Mouse (Mus musculus): Measurements from ENCODE around the gene Fdxr. TPM values are rescaled to one million over a fixed set of nuclear protein-coding genes. Genes with fewer than 3 reads are reported as not detected.

Fdxr gene
- polyA plus RNA-seq (2017; shearing (Covaris generic)): 16.2 TPM

DNA sequence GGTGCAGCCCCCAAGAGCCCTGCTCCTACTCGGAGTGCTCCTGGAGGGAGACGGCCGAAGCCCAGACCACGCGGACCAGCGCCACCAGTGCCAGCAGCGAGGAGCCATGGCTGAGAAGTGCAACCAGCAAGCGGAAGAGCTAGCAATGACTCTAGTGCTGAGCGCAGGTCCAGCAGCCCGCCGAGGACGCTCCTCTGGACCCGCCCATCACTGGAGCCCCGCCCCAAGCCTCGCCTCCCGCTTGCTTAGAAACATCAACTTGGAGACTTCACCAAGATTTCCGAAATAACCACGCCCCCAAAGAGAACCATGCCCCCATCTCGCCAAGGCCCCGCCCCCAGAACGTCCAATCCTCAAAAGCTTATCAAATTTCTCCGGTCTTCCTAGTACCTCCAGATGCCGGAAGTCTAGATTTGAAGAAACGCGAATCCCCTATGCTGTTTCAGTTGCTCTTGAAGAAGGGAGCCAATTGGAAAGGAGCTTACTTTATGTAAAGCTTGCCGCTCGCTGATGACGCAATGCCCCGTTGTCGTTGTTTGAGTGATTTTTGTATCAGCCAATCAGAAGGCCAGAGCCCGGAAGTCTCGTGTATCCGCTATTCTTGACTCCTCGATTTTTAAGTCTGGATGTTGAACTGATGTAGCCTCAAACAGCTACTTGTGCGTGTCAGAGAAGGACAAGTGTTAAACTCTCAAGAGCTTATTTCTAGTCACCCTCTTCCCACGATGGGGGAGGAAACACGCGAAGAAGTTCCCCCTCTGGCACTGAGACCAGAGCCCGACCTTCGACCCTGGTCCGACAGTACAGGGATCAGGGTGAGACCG, at the start of gene Fdxr:
Gene Fdxr (minus strand): TSS at position 271 of the 824 bp plus-strand sequence.

DNA sequence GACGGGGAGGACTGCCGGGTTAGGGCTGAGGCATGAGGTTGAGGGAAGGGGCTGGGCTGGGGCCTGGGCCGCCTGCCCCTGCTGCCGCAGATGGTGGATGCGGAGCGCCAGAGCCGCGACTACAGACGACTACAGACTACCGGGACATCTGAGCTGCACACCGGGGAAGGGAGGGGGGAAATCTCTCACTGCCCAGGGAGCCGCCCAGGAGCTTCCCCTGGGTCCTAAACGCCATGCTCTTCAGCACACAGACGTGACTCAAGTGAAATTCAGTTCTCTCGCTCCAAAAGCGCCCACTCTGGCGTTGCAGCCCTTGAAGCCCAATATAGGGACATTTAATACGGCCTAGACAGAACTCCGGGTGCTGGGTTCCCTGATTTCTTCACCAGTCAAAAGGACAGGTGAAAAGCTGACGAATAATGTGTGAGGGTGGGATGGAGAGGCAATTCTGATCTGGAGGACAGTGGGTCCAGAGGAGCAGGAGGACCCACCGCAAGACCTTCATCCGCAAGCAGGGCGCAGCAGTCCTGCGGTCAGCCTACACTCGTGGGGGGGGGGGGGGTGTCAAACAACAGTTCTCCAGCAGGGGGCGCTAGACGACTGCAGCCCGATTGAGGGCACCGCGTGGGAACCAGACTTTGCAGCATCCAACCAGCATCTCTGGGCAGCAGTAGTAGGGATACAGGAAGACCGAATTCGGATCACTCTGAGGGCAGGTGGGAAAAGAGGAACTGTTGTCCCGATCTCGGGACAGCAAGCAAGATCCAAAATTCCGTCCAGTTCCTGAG, 45.2 kb upstream of the Fdxr start, which contains the start of gene Ush1g:
Gene Ush1g (minus strand): TSS at position 136 of the 788 bp plus-strand sequence.

DNA sequence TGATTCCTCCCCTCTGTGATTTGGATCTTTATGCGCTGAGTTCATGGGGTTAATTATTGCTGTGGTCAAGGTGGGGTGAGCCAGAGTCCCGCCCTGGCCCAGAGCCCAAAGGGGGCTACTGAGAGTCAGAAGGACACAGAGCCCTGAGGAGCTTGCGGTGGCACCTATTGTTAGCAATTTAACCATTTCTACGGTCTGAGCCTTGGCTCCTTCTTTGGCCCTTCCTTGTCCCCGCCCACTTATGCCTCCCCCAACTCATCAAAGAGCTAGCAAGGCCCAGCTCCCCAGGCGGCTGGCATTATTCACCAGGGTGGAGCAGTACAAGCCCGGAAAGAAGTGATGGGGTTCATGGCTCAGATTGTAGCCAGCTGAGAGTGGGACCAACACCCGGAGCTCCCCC, 30.0 kb upstream of the Fdxr start, which contains the start of gene Otop2:
Gene Otop2 (plus strand): TSS at position 301 of the 400 bp plus-strand sequence.

DNA sequence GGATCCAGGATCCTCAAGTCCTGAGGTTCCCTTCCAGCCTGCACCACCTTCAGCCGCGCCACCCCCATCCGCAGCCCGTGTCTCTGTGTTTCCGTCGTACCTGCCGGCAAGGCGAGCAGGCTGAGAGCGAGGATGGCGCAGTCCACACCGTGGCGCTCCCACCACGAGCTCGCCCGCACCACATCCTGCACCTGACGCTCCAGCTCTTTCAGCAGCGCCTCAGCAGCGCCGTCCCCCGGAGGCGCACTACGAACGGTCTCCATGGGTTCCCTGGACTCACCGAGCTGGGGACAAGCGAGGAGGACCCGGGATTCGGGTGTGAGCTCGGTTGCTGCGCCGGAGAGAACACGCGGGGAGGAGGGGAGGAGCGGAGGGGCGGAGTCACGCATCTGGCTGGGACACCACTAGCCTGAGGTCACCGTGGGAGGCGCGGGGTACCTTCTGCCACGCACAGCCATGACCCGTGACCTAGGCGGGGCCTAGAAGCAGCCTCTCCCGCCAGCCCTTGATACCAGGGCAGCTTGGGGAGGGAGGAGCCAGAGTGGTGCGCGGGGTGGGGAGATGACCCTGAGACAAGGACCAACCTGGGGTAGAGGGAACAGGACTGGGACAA, 20.5 kb upstream of the Fdxr start, which contains the start of gene Fads6:
Gene Fads6 (minus strand): TSS at position 450 of the 613 bp plus-strand sequence.

DNA sequence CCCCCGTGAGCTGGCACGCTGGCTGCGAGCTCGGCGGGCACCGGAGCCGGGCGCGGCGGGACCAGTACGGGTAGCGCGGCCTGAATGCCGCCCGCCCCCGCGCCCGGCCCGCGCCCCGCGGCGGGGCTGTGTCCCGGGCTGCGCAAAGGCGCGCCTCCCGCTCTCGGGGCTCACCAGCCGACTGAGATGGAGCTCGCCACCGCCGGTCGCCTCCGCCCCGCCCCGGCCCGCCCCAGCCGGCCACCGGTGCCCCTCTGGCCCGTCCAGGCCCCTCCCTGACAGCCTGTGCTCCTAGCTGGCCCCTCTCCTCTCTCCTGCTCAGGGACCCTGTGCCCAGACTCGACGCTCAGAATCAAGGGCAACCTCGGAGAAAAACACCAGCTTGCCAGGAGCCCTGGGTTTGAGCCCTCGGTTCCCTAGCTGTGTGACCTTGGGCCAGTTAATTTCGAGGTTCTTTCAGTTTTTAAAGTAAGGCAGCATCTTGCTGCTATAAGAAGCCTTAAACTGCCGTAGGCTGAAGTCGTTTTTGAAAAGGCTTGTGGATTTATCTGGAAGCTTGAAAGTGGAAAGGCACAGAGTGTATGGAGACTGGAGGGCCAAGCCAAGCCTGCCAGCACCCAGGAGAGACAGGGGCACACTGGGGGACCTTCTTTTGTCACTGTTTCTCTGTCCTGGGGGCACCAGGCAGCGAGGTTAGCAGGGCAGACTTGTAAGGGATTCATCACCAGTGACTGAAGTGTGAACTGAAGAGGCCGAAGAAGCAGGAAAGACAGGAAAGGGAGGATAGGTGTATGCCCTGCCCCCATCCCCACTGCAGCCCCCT, 9.6 kb downstream of the Fdxr start, which contains the start of gene Grin2c:
Gene Grin2c (minus strand): TSS at position 183 of the 823 bp plus-strand sequence.

Other genes starting within 250 kb of the Fdxr start
- not detected for gene Cd300ld5, start 239.3 kb downstream of the Fdxr start, polyA plus RNA-seq (2017; shearing (Covaris generic))
- gene Cd300ld3, start 228.6 kb downstream of the Fdxr start, polyA plus RNA-seq (2017; shearing (Covaris generic)): not detected
- not detected for gene Cd300e, start 214.9 kb downstream of the Fdxr start, polyA plus RNA-seq (2017; shearing (Covaris generic))
- 45.1 TPM for gene Rab37, start 185.6 kb downstream of the Fdxr start, polyA plus RNA-seq (2017; shearing (Covaris generic))
- 0.29 TPM for gene Cd300lf, start 143.1 kb downstream of the Fdxr start, polyA plus RNA-seq (2017; shearing (Covaris generic))
- gene Slc9a3r1, start 113.7 kb downstream of the Fdxr start, polyA plus RNA-seq (2017; shearing (Covaris generic)): 167 TPM
- gene Tmem104, start 89.6 kb downstream of the Fdxr start, polyA plus RNA-seq (2017; shearing (Covaris generic)): 11.7 TPM
- 9.5 TPM for gene Nat9, start 89.2 kb downstream of the Fdxr start, polyA plus RNA-seq (2017; shearing (Covaris generic))
- gene Grin2c, start 9.8 kb downstream of the Fdxr start, polyA plus RNA-seq (2017; shearing (Covaris generic)): not detected
- 0.27 TPM for gene Fads6, start 20.6 kb upstream of the Fdxr start, polyA plus RNA-seq (2017; shearing (Covaris generic))
- gene Otop2, start 30.1 kb upstream of the Fdxr start, polyA plus RNA-seq (2017; shearing (Covaris generic)): not detected
- not detected for gene Ush1g, start 45.0 kb upstream of the Fdxr start, polyA plus RNA-seq (2017; shearing (Covaris generic))
- not detected for gene Otop3, start 57.7 kb upstream of the Fdxr start, polyA plus RNA-seq (2017; shearing (Covaris generic))
- gene Hid1, start 90.7 kb upstream of the Fdxr start, polyA plus RNA-seq (2017; shearing (Covaris generic)): 60.2 TPM
- 0.55 TPM for gene Cdr2l, start 104.9 kb upstream of the Fdxr start, polyA plus RNA-seq (2017; shearing (Covaris generic))
- 102 TPM for gene Mrpl58, start 126.7 kb upstream of the Fdxr start, polyA plus RNA-seq (2017; shearing (Covaris generic))
- gene Atp5h, start 142.9 kb upstream of the Fdxr start, polyA plus RNA-seq (2017; shearing (Covaris generic)): 486 TPM
- gene Kctd2, start 143.1 kb upstream of the Fdxr start, polyA plus RNA-seq (2017; shearing (Covaris generic)): 106 TPM
- not detected for gene Trim80, start 163.5 kb upstream of the Fdxr start, polyA plus RNA-seq (2017; shearing (Covaris generic))
- 14.1 TPM for gene Slc16a5, start 185.4 kb upstream of the Fdxr start, polyA plus RNA-seq (2017; shearing (Covaris generic))
- gene Armc7, start 198.6 kb upstream of the Fdxr start, polyA plus RNA-seq (2017; shearing (Covaris generic)): 65.1 TPM
- 244 TPM for gene Nt5c, start 214.8 kb upstream of the Fdxr start, polyA plus RNA-seq (2017; shearing (Covaris generic))
- 310 TPM for gene Jpt1, start 237.3 kb upstream of the Fdxr start, polyA plus RNA-seq (2017; shearing (Covaris generic))